Mouse (Mus musculus) midbrain, embryonic 15.5 days (tissue): ENCODE measurements around the gene Stoml2. TPM values are rescaled to one million over a fixed set of nuclear protein-coding genes. Genes with fewer than 3 reads are reported as not detected.

Experiments
- ATAC-seq: fragments of 200-750 bp; cut with Nextera tagmentation; replicated peaks from 2 replicates; pipeline ENCODE4 v1.8.0; 2017; ENCODE audit warnings: moderate TSS enrichment
- H3K27ac ChIP-seq: fragments of 300-500 bp; sonication (generic); 2 replicates; pipeline ENCODE4 v1.5.1; 2015; ENCODE audit warnings: mild to moderate bottlenecking, inconsistent platforms
- H3K27me3 ChIP-seq: fragments of 300-500 bp; sonication (generic); replicated peaks from 2 replicates; pipeline ENCODE4 v1.6.1; 2015; ENCODE audit warnings: inconsistent platforms
- H3K36me3 ChIP-seq: fragments of 300-500 bp; sonication (generic); replicated peaks from 2 replicates; pipeline ENCODE4 v1.6.1; 2015; ENCODE audit warnings: inconsistent platforms
- H3K4me1 ChIP-seq: fragments of 300-500 bp; sonication (generic); 2 replicates; pipeline ENCODE4 v1.6.1; 2015; ENCODE audit warnings: inconsistent platforms
- H3K4me2 ChIP-seq: fragments of 300-500 bp; sonication (generic); 2 replicates; pipeline ENCODE4 v1.6.1; 2015; ENCODE audit warnings: inconsistent platforms, mild to moderate bottlenecking, moderate library complexity
- H3K4me3 ChIP-seq: fragments of 300-500 bp; sonication (generic); 2 replicates; pipeline ENCODE4 v1.5.1; 2015; ENCODE audit warnings: mild to moderate bottlenecking, inconsistent platforms
- H3K9ac ChIP-seq: fragments of 300-500 bp; sonication (generic); 2 replicates; pipeline ENCODE4 v1.6.1; 2015; ENCODE audit warnings: mild to moderate bottlenecking, inconsistent platforms
- H3K9me3 ChIP-seq: fragments of 300-500 bp; sonication (generic); 2 replicates; pipeline ENCODE4 v1.6.1; 2016; ENCODE audit warnings: inconsistent platforms
- WGBS: fragments of 180-500 bp; shearing (Covaris S2); methylation state at CpG from one replicate; pipeline ENCODE4 v1.1.7; 2015; ENCODE audit warnings: mixed read lengths; 5-methylcytosine and 5-hydroxymethylcytosine counted together
- polyA plus RNA-seq: library from polyadenylated mRNA; unstranded; fragments of >200 nt; fragmentation: Nextera tagmentation; extraction: Ambion mirVana; gene quantifications from 2 replicates; pipeline ENCODE4 v1.2.1, GENCODE M21; 2015

Stoml2 gene
- polyA plus RNA-seq, 1 experiment from 2014 or later: 218 TPM

DNA sequence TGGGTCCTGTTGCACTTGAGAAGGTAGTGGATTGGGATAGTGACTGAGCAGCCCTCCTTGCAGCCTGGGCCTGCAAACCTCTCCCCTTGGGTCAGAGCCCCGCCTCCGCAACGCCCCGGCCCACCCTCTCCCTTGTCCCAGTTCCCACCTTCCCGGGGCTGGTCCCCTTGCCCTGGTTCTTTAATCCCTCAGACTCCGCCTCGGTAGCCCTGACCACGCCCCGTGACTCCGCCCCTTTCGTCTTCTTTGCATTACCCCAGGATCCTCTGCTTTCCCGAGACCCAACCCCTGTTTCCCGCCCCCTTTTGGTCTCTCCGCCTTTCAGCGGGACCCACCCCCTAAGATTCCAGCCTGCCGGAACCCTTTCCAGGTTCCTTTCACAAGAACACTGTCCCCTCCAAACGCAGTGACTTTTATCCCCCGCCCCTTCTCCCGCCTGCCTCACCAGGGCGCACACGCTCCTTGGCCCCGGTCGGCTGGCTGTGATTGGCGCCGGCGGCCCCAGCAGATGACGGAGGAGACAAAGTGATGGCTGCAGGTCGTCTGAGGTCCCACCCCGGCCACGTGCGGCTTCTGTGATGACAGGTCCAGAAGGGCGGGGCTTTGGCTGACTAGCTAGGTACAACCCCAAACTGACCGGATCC is 14.3 kb upstream of the Stoml2 start, which contains the start of gene Fam214b:
Gene Fam214b, minus strand, starts transcription at position 562 of the 644 bp plus-strand sequence.
- ATAC-seq: peak; percentile 89
- peak within 1 kb of the TSS; percentile 81 for H3K4me2 ChIP-seq
- H3K36me3 ChIP-seq: no peaks in the 10 kb centered on the region
- H3K4me3 ChIP-seq: peak within 1 kb of the TSS; percentile 54
- H3K27ac ChIP-seq: peak within 1 kb of the TSS; percentile 90
- WGBS: under 1% methylated on average over 33 of the region's 33 CpGs
- H3K4me1 ChIP-seq: peaks cover 35% of the 10 kb centered on the region
- H3K27me3 ChIP-seq: no peaks in the 10 kb centered on the region
- H3K9ac ChIP-seq: peak within 1 kb of the TSS; percentile 63
- H3K9me3 ChIP-seq: no peaks in the 10 kb centered on the region

- H3K9ac ChIP-seq: peak overlapping the region; percentile 63
- WGBS: under 1% methylated on average over 13 of the region's 13 CpGs
- H3K27ac ChIP-seq: peak overlapping the region; percentile 90
- H3K9me3 ChIP-seq: no peaks in the 10 kb centered on the region
- H3K27me3 ChIP-seq: no peaks in the 10 kb centered on the region
- peak overlapping the region; percentile 81 for H3K4me2 ChIP-seq
- no peaks in the 10 kb centered on the region for H3K36me3 ChIP-seq
- peak; percentile 22 for ATAC-seq
- H3K4me3 ChIP-seq: peak overlapping the region; percentile 54
- H3K4me1 ChIP-seq: peaks cover 39% of the 10 kb centered on the region
Observed at GRCm38 (mm10) chr4:43045285-43045658, 13.8 kb upstream of the Stoml2 start.

- no peaks in the 10 kb centered on the region for H3K36me3 ChIP-seq
- no peaks in the 10 kb centered on the region for H3K27me3 ChIP-seq
- H3K9ac ChIP-seq: peak overlapping the region; percentile 63
- peak overlapping the region; percentile 90 for H3K27ac ChIP-seq
- H3K4me3 ChIP-seq: peak overlapping the region; percentile 54
- peaks cover 39% of the 10 kb centered on the region for H3K4me1 ChIP-seq
- H3K9me3 ChIP-seq: no peaks in the 10 kb centered on the region
- 2% methylated on average over 4 of the region's 4 CpGs for WGBS
- ATAC-seq: no peak
- H3K4me2 ChIP-seq: peak overlapping the region; percentile 81
Observed at GRCm38 (mm10) chr4:43044673-43045072, 13.2 kb upstream of the Stoml2 start.

DNA sequence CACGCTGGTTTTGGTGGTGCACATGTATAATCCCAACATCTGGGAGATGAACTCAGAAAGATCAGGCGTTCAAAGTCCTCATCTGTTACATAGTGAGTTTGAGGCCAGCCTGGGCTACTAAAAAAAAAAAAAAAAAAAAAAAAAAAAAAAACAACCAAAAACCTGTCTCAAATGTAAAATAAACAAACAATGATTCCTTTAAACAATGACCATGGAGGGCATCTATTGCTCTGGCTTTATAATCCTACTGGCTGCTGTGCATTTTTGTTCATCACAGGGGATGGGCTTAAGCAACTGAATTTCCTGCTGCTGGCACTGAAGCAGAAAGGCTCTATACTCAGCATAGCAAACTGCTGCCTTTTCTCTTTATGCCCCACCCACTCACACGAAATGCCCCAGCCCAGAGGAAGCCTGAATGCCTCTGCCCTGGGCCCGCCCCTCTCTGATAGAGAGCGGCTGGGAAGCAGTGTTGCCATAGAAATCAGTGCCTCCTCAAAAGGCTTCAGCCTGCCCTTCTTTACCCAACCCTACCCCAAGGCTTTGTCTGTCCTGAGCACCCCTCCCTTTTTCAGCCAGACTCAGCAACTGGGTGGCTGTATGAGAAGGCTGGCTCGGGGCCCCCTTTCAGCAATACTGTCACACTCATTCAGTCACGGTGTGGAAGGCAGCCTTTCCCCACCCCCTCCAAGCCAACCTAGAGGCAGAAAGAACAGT is 12.3 kb upstream of the Stoml2 start:
- 5% methylated on average over 7 of the region's 7 CpGs for WGBS
- H3K4me1 ChIP-seq: peaks cover 45% of the 10 kb centered on the region
- ATAC-seq: peak; percentile 48

DNA sequence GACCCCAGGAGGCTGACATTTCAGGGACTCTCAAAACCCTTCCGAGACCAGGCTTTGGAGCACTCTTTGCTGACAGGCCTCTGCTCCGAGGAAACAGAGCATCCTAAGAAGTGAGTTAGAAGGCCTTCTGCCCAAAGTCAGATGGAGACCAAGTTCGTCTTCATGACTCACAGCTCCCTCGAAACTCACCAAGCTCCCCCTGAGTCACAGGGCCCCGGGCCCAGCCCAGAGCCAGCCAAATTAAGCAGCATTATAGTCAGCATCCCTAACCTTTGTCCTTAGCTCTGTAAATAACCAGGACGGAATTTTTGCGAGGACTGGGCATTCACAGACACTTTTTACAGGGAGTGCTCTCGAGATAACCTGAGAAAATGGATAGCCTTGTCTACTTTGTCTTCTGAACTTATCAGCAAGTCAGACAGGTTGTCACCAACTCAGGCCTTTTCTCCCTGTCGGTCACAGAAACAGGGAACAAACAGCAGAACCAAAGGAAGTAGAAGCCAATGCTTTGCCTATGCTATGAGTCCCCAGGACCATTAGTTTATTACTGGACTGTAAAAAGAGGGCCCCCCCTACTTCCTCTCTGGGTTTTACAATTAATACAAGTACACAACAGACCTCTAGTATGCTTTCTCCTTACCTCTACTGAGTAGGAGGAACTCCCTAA is 9.5 kb upstream of the Stoml2 start:
- H3K9me3 ChIP-seq: no peaks in the 10 kb centered on the region
- H3K27me3 ChIP-seq: no peaks in the 10 kb centered on the region
- H3K27ac ChIP-seq: peak overlapping the region; percentile 46
- no peak for ATAC-seq
- peaks cover 54% of the 10 kb centered on the region for H3K4me1 ChIP-seq
- H3K4me2 ChIP-seq: peak overlapping the region; percentile 20; the same call in 1 of the 2 replicates
- H3K4me3 ChIP-seq: no peak overlapping the region
- no peak overlapping the region for H3K9ac ChIP-seq
- WGBS: 51% methylated on average over 9 of the region's 9 CpGs
- H3K36me3 ChIP-seq: peaks cover 8% of the 10 kb centered on the region

More for the DNA sequence above, 12.3 kb upstream of the Stoml2 start:
- no peaks in the 10 kb centered on the region for H3K27me3 ChIP-seq
- peak overlapping the region; percentile 63 for H3K9ac ChIP-seq
- H3K4me3 ChIP-seq: peak overlapping the region; percentile 54
- H3K36me3 ChIP-seq: no peaks in the 10 kb centered on the region
- no peaks in the 10 kb centered on the region for H3K9me3 ChIP-seq
- H3K4me2 ChIP-seq: peak overlapping the region; percentile 81
- peak overlapping the region; percentile 90 for H3K27ac ChIP-seq

- peaks cover 53% of the 10 kb centered on the region for H3K4me1 ChIP-seq
- H3K27me3 ChIP-seq: no peaks in the 10 kb centered on the region
- H3K4me2 ChIP-seq: peak overlapping the region; percentile 62
- H3K4me3 ChIP-seq: peak overlapping the region; percentile 76
- ATAC-seq: peak; percentile 97
- under 1% methylated on average over 25 of the region's 25 CpGs for WGBS
- H3K9ac ChIP-seq: peak overlapping the region; percentile 74
- H3K36me3 ChIP-seq: peaks cover 17% of the 10 kb centered on the region
- peak overlapping the region; percentile 79 for H3K27ac ChIP-seq
- H3K9me3 ChIP-seq: no peaks in the 10 kb centered on the region
Observed at GRCm38 (mm10) chr4:43040114-43040572, 8.6 kb upstream of the Stoml2 start.

- Histone ChIP-seq H3K27me3 (no peaks in the 10 kb centered on the region), H3K4me1 (peaks cover 48% of the 10 kb centered on the region), H3K36me3 (peaks cover 21% of the 10 kb centered on the region), H3K9me3 (no peaks in the 10 kb centered on the region), H3K9ac (peak overlapping the region; percentile 74), H3K4me2 (peak overlapping the region; percentile 62), H3K27ac (peak overlapping the region; percentile 79), H3K4me3 (peak overlapping the region; percentile 76)
- ATAC-seq: peak; percentile 38
- 1% methylated on average over 11 of the region's 11 CpGs for WGBS
Observed at GRCm38 (mm10) chr4:43039609-43040008, 8.1 kb upstream of the Stoml2 start.

DNA sequence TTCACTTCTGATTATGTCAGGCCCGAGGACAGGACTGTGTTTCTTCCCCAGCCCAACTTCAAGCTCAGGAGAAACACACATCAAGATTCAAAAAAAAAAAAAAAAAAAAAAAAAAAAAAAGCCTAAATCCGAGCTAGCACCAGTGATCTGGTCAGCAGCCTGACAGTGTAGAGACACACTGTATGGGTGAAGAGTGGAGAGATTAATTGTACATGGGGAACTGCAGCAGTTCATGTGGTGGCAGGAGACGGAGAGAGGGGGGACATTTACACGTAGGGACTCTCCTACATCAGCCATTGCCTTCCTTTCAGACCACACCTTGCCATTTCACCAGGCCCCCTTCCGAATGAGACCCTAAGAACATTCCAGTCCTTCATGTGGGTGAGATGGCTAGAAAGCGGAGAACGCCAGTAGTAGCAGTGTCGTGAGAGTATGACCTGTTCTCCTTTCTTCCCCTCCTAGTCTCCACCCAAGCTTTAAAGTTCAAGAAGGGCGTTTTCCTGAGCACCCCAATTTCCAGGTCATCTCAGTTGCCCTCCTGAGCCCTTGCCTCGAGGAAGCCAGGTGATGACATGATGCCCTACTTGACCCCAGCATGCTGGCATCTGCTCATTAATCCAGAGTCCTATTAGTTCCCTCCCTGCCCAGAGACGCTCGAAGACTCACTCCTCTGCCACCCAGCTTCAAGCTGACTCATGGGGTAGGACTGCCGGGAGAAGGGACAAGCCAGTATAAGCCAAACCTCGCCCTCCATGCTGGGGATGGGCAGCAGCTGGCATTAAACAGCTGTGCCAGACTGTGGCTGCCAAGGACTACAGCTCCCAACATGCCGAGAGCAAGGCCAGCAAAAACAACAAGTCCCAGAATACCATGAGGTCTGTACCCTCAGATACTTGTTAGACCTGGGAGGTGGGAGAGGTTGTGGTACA is 7.3 kb upstream of the Stoml2 start:
- H3K4me1 ChIP-seq: peaks cover 40% of the 10 kb centered on the region
- ATAC-seq: no peak
- 55% methylated on average over 15 of the region's 15 CpGs for WGBS
- H3K4me3 ChIP-seq: peak overlapping the region; percentile 76
- no peaks in the 10 kb centered on the region for H3K9me3 ChIP-seq
- peak overlapping the region; percentile 74 for H3K9ac ChIP-seq
- peak overlapping the region; percentile 62 for H3K4me2 ChIP-seq
- H3K27me3 ChIP-seq: no peaks in the 10 kb centered on the region
- peak overlapping the region; percentile 79 for H3K27ac ChIP-seq
- peaks cover 29% of the 10 kb centered on the region for H3K36me3 ChIP-seq

- H3K4me3 ChIP-seq: peak overlapping the region; percentile 76; the same call in 1 of the 2 replicates
- H3K4me2 ChIP-seq: peak overlapping the region; percentile 62
- H3K9ac ChIP-seq: no peak overlapping the region
- no peak overlapping the region for H3K27ac ChIP-seq
- H3K9me3 ChIP-seq: no peaks in the 10 kb centered on the region
- peaks cover 34% of the 10 kb centered on the region for H3K4me1 ChIP-seq
- H3K27me3 ChIP-seq: no peaks in the 10 kb centered on the region
- 71% methylated on average over 4 of the region's 4 CpGs for WGBS
- peaks cover 36% of the 10 kb centered on the region for H3K36me3 ChIP-seq
- ATAC-seq: no peak
Observed at GRCm38 (mm10) chr4:43037860-43038566, 6.5 kb upstream of the Stoml2 start.

- no peak overlapping the region for H3K9ac ChIP-seq
- H3K36me3 ChIP-seq: peaks cover 36% of the 10 kb centered on the region
- 89% methylated on average over 9 of the region's 10 CpGs for WGBS
- no peak overlapping the region for H3K4me2 ChIP-seq
- no peaks in the 10 kb centered on the region for H3K9me3 ChIP-seq
- no peak overlapping the region for H3K4me3 ChIP-seq
- no peak overlapping the region for H3K27ac ChIP-seq
- H3K27me3 ChIP-seq: no peaks in the 10 kb centered on the region
- ATAC-seq: no peak
- H3K4me1 ChIP-seq: peaks cover 45% of the 10 kb centered on the region
Observed at GRCm38 (mm10) chr4:43036356-43036755, 4.8 kb upstream of the Stoml2 start.

- H3K9ac ChIP-seq: no peak overlapping the region
- H3K4me2 ChIP-seq: no peak overlapping the region
- peaks cover 43% of the 10 kb centered on the region for H3K4me1 ChIP-seq
- H3K4me3 ChIP-seq: no peak overlapping the region
- no peaks in the 10 kb centered on the region for H3K27me3 ChIP-seq
- ATAC-seq: no peak
- H3K27ac ChIP-seq: no peak overlapping the region
- WGBS: 92% methylated on average over 6 of the region's 6 CpGs
- no peaks in the 10 kb centered on the region for H3K9me3 ChIP-seq
- H3K36me3 ChIP-seq: peaks cover 36% of the 10 kb centered on the region
Observed at GRCm38 (mm10) chr4:43035851-43036250, 4.3 kb upstream of the Stoml2 start.
